Mouse (Mus musculus) MEL (cell line): ENCODE measurements around the gene Cenpt. TPM values are rescaled to one million over a fixed set of nuclear protein-coding genes. Genes with fewer than 3 reads are reported as not detected.

Experiments used
- DNase-seq: peaks from one replicate; pipeline ENCODE4 v3.0.0; 2011; ENCODE audit warnings: low read depth, low spot score
- H3K27ac ChIP-seq: 2 replicates; pipeline ENCODE4 v1.5.1; 2012; ENCODE audit warnings: low read depth, mild to moderate bottlenecking, control low read depth, low read length, moderate library complexity; ENCODE audit not compliant: control insufficient read depth
- H3K27me3 ChIP-seq, 2 experiments: fragments of 150-350 bp in 1 of 2; sonication (generic) in 1 of 2; 2 replicates each; pipeline ENCODE4 v1.6.1; 2012; ENCODE audit warnings: low read length in 2 of 2, mild to moderate bottlenecking in 2 of 2, improper control_type of control experiment in 1 of 2, moderate library complexity in 1 of 2; ENCODE audit not compliant: insufficient read depth in 2 of 2, control insufficient read depth in 1 of 2
- H3K36me3 ChIP-seq, 2 experiments: 2 replicates each; pipeline ENCODE4 v1.6.1; 2012 to 2014; ENCODE audit warnings: low read length in 2 of 2, improper control_type of control experiment in 1 of 2, inconsistent platforms in 1 of 2, mild to moderate bottlenecking in 1 of 2; ENCODE audit not compliant: insufficient read depth in 2 of 2, control insufficient read depth in 1 of 2
- H3K4me1 ChIP-seq, 2 experiments: fragments of 150-350 bp in 1 of 2; sonication (generic) in 1 of 2; 2 replicates each; pipeline ENCODE4 v1.6.1; 2012; ENCODE audit warnings: low read length in 2 of 2, improper control_type of control experiment in 1 of 2, mild to moderate bottlenecking in 1 of 2; ENCODE audit not compliant: insufficient read depth in 2 of 2, control insufficient read depth in 1 of 2
- H3K4me3 ChIP-seq, 2 experiments: fragments of 150-350 bp in 1 of 2; sonication (generic) in 1 of 2; 2 replicates each; pipeline ENCODE4 v1.5.1; 2012; ENCODE audit warnings: low read depth in 2 of 2, low read length in 2 of 2, mild to moderate bottlenecking in 2 of 2, moderate library complexity in 2 of 2, control low read depth in 1 of 2, improper control_type of control experiment in 1 of 2; ENCODE audit not compliant: control insufficient read depth in 1 of 2, insufficient read depth in 1 of 2
- H3K79me2 ChIP-seq: 2 replicates; pipeline ENCODE4 v1.6.1; 2012; ENCODE audit warnings: mild to moderate bottlenecking, low read length, moderate library complexity; ENCODE audit not compliant: control insufficient read depth, poor library complexity, insufficient read depth
- H3K9ac ChIP-seq: 2 replicates; pipeline ENCODE4 v1.6.1; 2012; ENCODE audit warnings: low read depth, mild to moderate bottlenecking, control low read depth, low read length, moderate library complexity; ENCODE audit not compliant: control insufficient read depth, poor library complexity, severe bottlenecking
- H3K9me3 ChIP-seq: fragments of 150-350 bp; sonication (generic); replicated peaks from 2 replicates; pipeline ENCODE4 v1.6.1; 2012; ENCODE audit warnings: mild to moderate bottlenecking, low read length, improper control_type of control experiment, moderate library complexity; ENCODE audit not compliant: insufficient read depth
- BHLHE40 ChIP-seq: IDR thresholded peaks from 2 replicates; pipeline ENCODE4 v1.6.1; 2012; ENCODE audit warnings: low read depth, mild to moderate bottlenecking, inconsistent platforms, low read length, improper control_type of control experiment, borderline replicate concordance
- CHD1 ChIP-seq: IDR thresholded peaks from 2 replicates; pipeline ENCODE4 v1.6.1; 2012; ENCODE audit warnings: low read depth, mild to moderate bottlenecking, inconsistent platforms, low read length, improper control_type of control experiment
- CHD2 ChIP-seq: IDR thresholded peaks from 2 replicates; pipeline ENCODE4 v1.6.1; 2011; ENCODE audit warnings: low read length, improper control_type of control experiment
- CTCF ChIP-seq, 3 experiments: IDR thresholded peaks in 2 of 3; conservative IDR thresholded peaks in 1 of 3; 2 replicates each; pipeline ENCODE4 v1.5.1; 2011 to 2012; ENCODE audit warnings: low read length in 3 of 3, low read depth in 2 of 3, mild to moderate bottlenecking in 2 of 3, improper control_type of control experiment in 1 of 3, inconsistent platforms in 1 of 3, mixed read lengths in 1 of 3, moderate library complexity in 1 of 3; ENCODE audit not compliant: control insufficient read depth in 1 of 3, insufficient read depth in 1 of 3, poor library complexity in 1 of 3, severe bottlenecking in 1 of 3
- E2F4 ChIP-seq: IDR thresholded peaks from 2 replicates; pipeline ENCODE4 v1.6.1; 2011; ENCODE audit warnings: low read depth, low read length, improper control_type of control experiment, borderline replicate concordance
- EP300 ChIP-seq, 2 experiments: IDR thresholded peaks; 2 replicates each; pipeline ENCODE4 v1.6.1; 2011; ENCODE audit warnings: improper control_type of control experiment in 2 of 2, low read length in 2 of 2, low read depth in 1 of 2, mild to moderate bottlenecking in 1 of 2
- ETS1 ChIP-seq: IDR thresholded peaks from 2 replicates; pipeline ENCODE4 v1.6.1; 2012; ENCODE audit warnings: low read depth, mild to moderate bottlenecking, inconsistent platforms, low read length, improper control_type of control experiment, moderate library complexity
- HCFC1 ChIP-seq: IDR thresholded peaks from 2 replicates; pipeline ENCODE4 v1.6.1; 2012; ENCODE audit warnings: low read depth, mild to moderate bottlenecking, inconsistent platforms, low read length, improper control_type of control experiment, moderate library complexity
- KAT2A ChIP-seq: conservative IDR thresholded peaks from 2 replicates; pipeline ENCODE4 v1.6.1; 2012; ENCODE audit warnings: low read depth, low read length, improper control_type of control experiment, inconsistent platforms
- MAFK ChIP-seq: IDR thresholded peaks from 2 replicates; pipeline ENCODE4 v1.6.1; 2011; ENCODE audit warnings: low read depth, mild to moderate bottlenecking, low read length, improper control_type of control experiment, borderline replicate concordance
- MAX ChIP-seq: IDR thresholded peaks from 2 replicates; pipeline ENCODE4 v1.6.1; 2011; ENCODE audit warnings: low read length, improper control_type of control experiment
- MAZ ChIP-seq: IDR thresholded peaks from 2 replicates; pipeline ENCODE4 v1.6.1; 2012; ENCODE audit warnings: low read depth, mild to moderate bottlenecking, inconsistent platforms, low read length, improper control_type of control experiment
- MEF2A ChIP-seq: IDR thresholded peaks from 2 replicates; pipeline ENCODE4 v1.6.1; 2014; ENCODE audit warnings: low read depth, mild to moderate bottlenecking, inconsistent platforms, low read length, improper control_type of control experiment; ENCODE audit not compliant: poor library complexity, insufficient replicate concordance, severe bottlenecking; ENCODE audit errors: extremely low read depth
- MXI1 ChIP-seq: IDR thresholded peaks from 2 replicates; pipeline ENCODE4 v1.6.1; 2011; ENCODE audit warnings: mild to moderate bottlenecking, low read depth, low read length, improper control_type of control experiment
- MYB ChIP-seq: IDR thresholded peaks from 2 replicates; pipeline ENCODE4 v1.6.1; 2011; ENCODE audit warnings: mild to moderate bottlenecking, low read depth, low read length, improper control_type of control experiment
- POLR2A ChIP-seq, 2 experiments: IDR thresholded peaks; 2 replicates each; pipeline ENCODE4 v1.6.1; 2011 to 2012; ENCODE audit warnings: low read length in 2 of 2, mild to moderate bottlenecking in 2 of 2, control low read depth in 1 of 2, improper control_type of control experiment in 1 of 2, low read depth in 1 of 2, moderate library complexity in 1 of 2; ENCODE audit not compliant: control insufficient read depth in 1 of 2, insufficient read depth in 1 of 2, poor library complexity in 1 of 2
- POLR2AphosphoS2 ChIP-seq: IDR thresholded peaks from 2 replicates; pipeline ENCODE4 v1.6.1; 2011; ENCODE audit warnings: low read length, improper control_type of control experiment
- POLR2AphosphoS5 ChIP-seq: IDR thresholded peaks from 2 replicates; pipeline ENCODE4 v1.6.1; 2012; ENCODE audit warnings: low read depth, borderline replicate concordance, mild to moderate bottlenecking, inconsistent platforms, low read length, moderate library complexity, mixed read lengths
- RAD21 ChIP-seq: IDR thresholded peaks from 2 replicates; pipeline ENCODE4 v1.6.1; 2011; ENCODE audit warnings: mild to moderate bottlenecking, low read depth, low read length, improper control_type of control experiment
- RCOR1 ChIP-seq: IDR thresholded peaks from 2 replicates; pipeline ENCODE4 v1.6.1; 2012; ENCODE audit warnings: low read depth, mild to moderate bottlenecking, inconsistent platforms, low read length, improper control_type of control experiment
- SIN3A ChIP-seq: IDR thresholded peaks from 2 replicates; pipeline ENCODE4 v1.6.1; 2012; ENCODE audit warnings: low read length, improper control_type of control experiment, inconsistent platforms
- SMC3 ChIP-seq: IDR thresholded peaks from 2 replicates; pipeline ENCODE4 v1.6.1; 2011; ENCODE audit warnings: low read depth, low read length, improper control_type of control experiment
- TAL1 ChIP-seq: IDR thresholded peaks from 2 replicates; pipeline ENCODE4 v1.6.1; 2012; ENCODE audit warnings: mild to moderate bottlenecking, inconsistent platforms, low read length, moderate library complexity, mixed read lengths
- TBP ChIP-seq: IDR thresholded peaks from 2 replicates; pipeline ENCODE4 v1.8.0; 2011; ENCODE audit warnings: low read depth, low read length, improper control_type of control experiment
- TCF12 ChIP-seq: IDR thresholded peaks from 2 replicates; pipeline ENCODE4 v1.6.1; 2014; ENCODE audit warnings: low read depth, mild to moderate bottlenecking, inconsistent platforms, low read length, improper control_type of control experiment, moderate library complexity
- USF1 ChIP-seq: IDR thresholded peaks from 2 replicates; pipeline ENCODE4 v1.6.1; 2014; ENCODE audit warnings: low read depth, mild to moderate bottlenecking, inconsistent platforms, low read length, improper control_type of control experiment, moderate library complexity
- ZC3H11A ChIP-seq: IDR thresholded peaks from 2 replicates; pipeline ENCODE4 v1.6.1; 2012; ENCODE audit warnings: low read depth, mild to moderate bottlenecking, inconsistent platforms, low read length, improper control_type of control experiment
- ZMIZ1 ChIP-seq: IDR thresholded peaks from 2 replicates; pipeline ENCODE4 v1.6.1; 2012; ENCODE audit warnings: low read depth, mild to moderate bottlenecking, inconsistent platforms, low read length, improper control_type of control experiment, moderate library complexity
- ZNF384 ChIP-seq: IDR thresholded peaks from 2 replicates; pipeline ENCODE4 v1.6.1; 2012; ENCODE audit warnings: low read depth, mild to moderate bottlenecking, inconsistent platforms, low read length, improper control_type of control experiment
- polyA plus RNA-seq, 2 experiments: library from polyadenylated mRNA; stranded (reverse) in 1 of 2; unstranded in 1 of 2; fragments of >175 nt in 1 of 2; fragments of >200 nt in 1 of 2; gene quantifications; 2 replicates each; pipeline versions ENCODE4 v1.2.1 to v1.2.4; 2012; ENCODE audit warnings: low replicate concordance in 2 of 2, low read depth in 1 of 2; ENCODE audit not compliant: insufficient read length in 2 of 2, insufficient read depth in 1 of 2, missing spikeins in 1 of 2
- total RNA-seq: library from RNA; depleted of rRNA; stranded (reverse); fragments of 300-350 nt; gene quantifications from 2 replicates; pipeline ENCODE4 v1.2.3, GENCODE M21; 2012

Cenpt gene
- total and polyA plus RNA-seq, 3 experiments: 14.2 to 26.5 TPM; not detected in 1

- TF ChIP-seq SIN3A (peak; percentile 54), E2F4 (no peak), HCFC1 (no peak), ZNF384 (no peak), MEF2A (no peak), KAT2A (no peak), MAFK (no peak), POLR2A (IDR thresholded peaks at IDR 0.05; ENCODE audit: control insufficient read depth in 1 of 2, insufficient read depth in 1 of 2, low read depth in 1 of 2, low read length in 2 of 2, poor library complexity in 1 of 2) (no peak), POLR2AphosphoS2 (no peak), MAX (no peak)
Observed at GRCm38 (mm10) chr8:105801153-105801904, 51.7 kb downstream of the Cenpt start (continued).

- H3K9me3 ChIP-seq: no peaks in the 10 kb centered on the region
- no peaks in the 10 kb centered on the region for H3K27me3 ChIP-seq
- peak; percentile 96 for DNase-seq
- peaks cover 24 to 38% of the 10 kb centered on the region in 2 experiments for H3K4me1 ChIP-seq
- H3K79me2 ChIP-seq: no peaks in the 10 kb centered on the region
- H3K9ac ChIP-seq: peak overlapping the region; percentile 36
- H3K4me3 ChIP-seq: no peak overlapping the region
- peaks cover 0 to 36% of the 10 kb centered on the region in 2 experiments; a peak in 2 of 4 replicates for H3K36me3 ChIP-seq
- H3K27ac ChIP-seq: peak overlapping the region; percentile 84
- no peak for TF ChIP-seq MEF2A
- no peak for TF ChIP-seq RAD21
- no peak for TF ChIP-seq MYB
- TF ChIP-seq MAFK: no peak
- no peak for TF ChIP-seq SMC3
- peak; percentile 39 for TF ChIP-seq TAL1
- no peak for TF ChIP-seq HCFC1
- peak; percentile 39; the same call in 1 of the 2 replicates for TF ChIP-seq RCOR1
- peak; percentile 33; the same call in 1 of the 2 replicates for TF ChIP-seq TBP
- TF ChIP-seq SIN3A: peak; percentile 59
- TF ChIP-seq TCF12: no peak
- TF ChIP-seq CHD2: no peak
- TF ChIP-seq ZMIZ1: no peak
- TF ChIP-seq ZC3H11A: no peak
- TF ChIP-seq EP300 (IDR thresholded peaks at IDR 0.05; ENCODE audit: low read depth in 1 of 2, low read length in 2 of 2): peak; percentile 54 to 61
- 0 out of 2 replicates have a peak, but pooled peaks have one; percentile 22 for TF ChIP-seq BHLHE40
- peak; percentile 93; the same call in 1 of the 2 replicates for TF ChIP-seq MAZ
- peak; percentile 23; the same call in 1 of the 2 replicates for TF ChIP-seq USF1
- no peak for TF ChIP-seq E2F4
- no peak for TF ChIP-seq POLR2AphosphoS5
- no peak for TF ChIP-seq CTCF (IDR thresholded peaks at IDR 0.05 in 2 of 3, conservative IDR thresholded peaks at IDR 0.05 in 1 of 3; ENCODE audit: control insufficient read depth in 1 of 3, insufficient read depth in 1 of 3, low read depth in 2 of 3, low read length in 3 of 3, poor library complexity in 1 of 3, severe bottlenecking in 1 of 3)
- peak in 1 of 2 experiments; percentile 17; a peak in 1 of 4 replicates for TF ChIP-seq POLR2A (IDR thresholded peaks at IDR 0.05; ENCODE audit: control insufficient read depth in 1 of 2, insufficient read depth in 1 of 2, low read depth in 1 of 2, low read length in 2 of 2, poor library complexity in 1 of 2)
- TF ChIP-seq ETS1: peak; percentile 64
- TF ChIP-seq MXI1: peak; percentile 61; the same call in 1 of the 2 replicates
- TF ChIP-seq CHD1: no peak
Observed at GRCm38 (mm10) chr8:105799091-105799812, 53.8 kb downstream of the Cenpt start.
